Mouse (Mus musculus) embryonic fibroblast, embryonic 13.5 days (primary cell): ENCODE results near the gene Ipo4. TPM values are rescaled to one million over a fixed set of nuclear protein-coding genes. Genes with fewer than 3 reads are reported as not detected.
A peak's percentile ranks its signal among the peaks of the same experiment; 100 is the strongest.

ENCODE experiments used
- H3K27ac ChIP-seq: 2 replicates; pipeline ENCODE4 v1.5.1; 2012; ENCODE audit warnings: low read length, control low read depth, inconsistent platforms; ENCODE audit not compliant: insufficient read depth
- H3K4me1 ChIP-seq: 2 replicates; pipeline ENCODE4 v1.6.1; 2011; ENCODE audit warnings: low read length; ENCODE audit not compliant: control insufficient read depth, insufficient read depth
- H3K4me3 ChIP-seq: 2 replicates; pipeline ENCODE4 v1.5.1; 2011; ENCODE audit warnings: mild to moderate bottlenecking, control low read depth, low read length; ENCODE audit not compliant: insufficient read depth
- CTCF ChIP-seq: IDR thresholded peaks from 2 replicates; pipeline ENCODE4 v1.5.1; 2011; ENCODE audit warnings: mild to moderate bottlenecking, control low read depth, low read length, moderate library complexity, borderline replicate concordance; ENCODE audit not compliant: insufficient read depth
- POLR2A ChIP-seq: IDR thresholded peaks from 2 replicates; pipeline ENCODE4 v1.6.1; 2011; ENCODE audit warnings: low read depth, mild to moderate bottlenecking, control low read depth, low read length, moderate library complexity
- polyA plus RNA-seq: library from polyadenylated mRNA; stranded (reverse); fragments of >200 nt; gene quantifications from 2 replicates; pipeline ENCODE4 v1.2.4, GENCODE M21; 2011; ENCODE audit warnings: low read depth; ENCODE audit not compliant: missing spikeins, insufficient read length

Ipo4 gene
- polyA plus RNA-seq, 1 experiment, result 131 TPM

DNA sequence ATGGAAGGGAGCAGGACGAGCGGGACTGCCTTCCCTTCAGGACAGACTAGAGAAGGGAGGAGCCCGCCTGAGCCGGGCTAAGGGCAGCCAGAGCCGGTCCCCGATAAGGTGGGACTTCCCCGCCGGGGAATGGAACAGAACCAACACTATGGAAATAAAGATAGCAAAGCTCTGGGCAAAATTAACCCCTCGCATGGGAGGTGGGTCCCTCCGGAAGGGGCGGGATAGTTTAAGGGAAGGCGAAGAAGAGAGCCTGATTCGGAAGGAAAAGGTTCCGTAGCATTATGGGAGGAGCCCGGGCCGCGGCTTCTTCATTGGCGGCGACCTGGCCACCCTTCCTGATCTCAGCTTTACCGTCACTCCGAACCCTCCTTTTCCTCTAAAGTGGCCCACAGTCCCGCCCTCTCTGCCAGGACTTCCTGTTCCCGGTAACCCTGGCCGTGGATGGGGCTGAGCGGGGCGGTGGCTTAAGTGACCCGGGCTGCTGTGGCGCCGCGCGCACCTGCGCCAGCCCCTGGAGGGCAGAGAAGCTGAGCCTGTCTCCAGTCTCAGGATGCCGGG is 44.3 kb downstream of the Ipo4 start, which contains the start of gene Rnf31:
Gene Rnf31 (plus strand): TSS at position 378 of the 561 bp plus-strand sequence.
- Histone ChIP-seq H3K27ac (peak within 1 kb of the TSS; percentile 92), H3K4me1 (0 out of 2 replicates have a peak, but pooled peaks cover 4% of the 10 kb centered on the region), H3K4me3 (peak within 1 kb of the TSS; percentile 96)
- TF ChIP-seq POLR2A, result peak; percentile 71
- no peak for TF ChIP-seq CTCF

DNA sequence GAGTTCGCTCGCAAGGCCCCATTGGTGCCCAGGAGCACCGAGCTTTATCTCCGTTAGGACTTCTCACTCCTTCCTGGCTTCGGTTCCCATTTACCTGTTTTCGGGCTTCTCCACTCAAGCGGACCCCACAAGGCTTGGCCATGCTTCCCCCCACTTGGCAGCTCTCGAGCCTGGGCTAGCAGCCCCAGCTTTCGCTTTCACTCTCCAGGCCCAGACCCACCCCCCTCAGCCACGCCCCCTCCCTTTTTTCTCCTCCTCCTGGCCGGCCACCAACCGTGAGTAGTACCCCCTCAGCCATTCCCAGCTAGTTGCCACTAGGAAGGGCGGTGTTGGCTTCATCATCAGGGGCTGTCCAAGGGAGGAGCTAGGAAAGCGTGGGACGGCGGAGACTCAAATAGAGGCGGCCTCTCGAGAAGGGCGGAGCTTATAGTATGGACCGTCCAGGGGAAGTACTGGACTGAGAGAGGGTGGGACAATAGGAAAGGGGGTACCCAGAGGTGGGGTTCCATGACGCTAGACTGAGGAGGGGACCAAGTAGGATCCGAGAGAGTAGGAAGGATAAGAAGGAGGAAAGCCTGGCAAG is 44.9 kb downstream of the Ipo4 start, which contains the start of gene Psme2:
Gene Psme2 (minus strand): TSS at position 366 of the 583 bp plus-strand sequence.
- Histone ChIP-seq H3K4me1 (0 out of 2 replicates have a peak, but pooled peaks cover 4% of the 10 kb centered on the region), H3K4me3 (peak within 1 kb of the TSS; percentile 96), H3K27ac (peak within 1 kb of the TSS; percentile 92)
- TF ChIP-seq CTCF (no peak), POLR2A (peak; percentile 83)

DNA sequence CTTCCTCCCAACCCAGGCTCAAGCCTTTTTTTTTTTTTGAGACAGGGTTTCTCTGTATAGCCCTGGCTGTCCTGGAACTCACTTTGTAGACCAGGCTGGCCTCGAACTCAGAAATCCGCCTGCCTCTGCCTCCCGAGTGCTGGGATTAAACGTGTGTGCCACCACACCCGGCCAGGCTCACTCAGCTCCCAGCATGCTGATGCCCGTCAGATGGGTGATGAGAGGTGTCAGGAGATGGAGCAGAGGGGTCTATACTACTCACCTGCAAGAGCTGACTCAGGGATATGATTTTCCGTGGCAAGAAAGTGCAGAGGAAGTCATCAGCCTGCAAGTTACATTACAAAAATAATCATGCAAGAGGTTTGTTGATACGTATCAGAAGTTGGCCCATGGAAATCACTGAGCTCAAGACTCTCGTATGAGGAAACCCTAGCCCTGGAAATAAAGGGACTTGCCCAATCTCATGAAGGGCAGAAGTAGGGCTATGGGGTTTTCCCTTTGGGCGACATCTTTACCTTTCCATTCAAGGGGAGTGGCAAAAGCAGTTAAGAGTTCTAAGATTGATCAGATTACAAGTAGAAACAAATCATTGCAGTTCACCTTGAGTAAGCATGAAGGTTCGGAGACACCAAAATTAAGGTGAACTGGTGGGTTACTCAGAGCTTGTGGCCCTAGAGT is 45.8 kb downstream of the Ipo4 start:
- peak overlapping the region; percentile 96 for H3K4me3 ChIP-seq
- 0 out of 2 replicates have a peak overlapping the region, but pooled peaks have one; percentile 32 for H3K27ac ChIP-seq

DNA sequence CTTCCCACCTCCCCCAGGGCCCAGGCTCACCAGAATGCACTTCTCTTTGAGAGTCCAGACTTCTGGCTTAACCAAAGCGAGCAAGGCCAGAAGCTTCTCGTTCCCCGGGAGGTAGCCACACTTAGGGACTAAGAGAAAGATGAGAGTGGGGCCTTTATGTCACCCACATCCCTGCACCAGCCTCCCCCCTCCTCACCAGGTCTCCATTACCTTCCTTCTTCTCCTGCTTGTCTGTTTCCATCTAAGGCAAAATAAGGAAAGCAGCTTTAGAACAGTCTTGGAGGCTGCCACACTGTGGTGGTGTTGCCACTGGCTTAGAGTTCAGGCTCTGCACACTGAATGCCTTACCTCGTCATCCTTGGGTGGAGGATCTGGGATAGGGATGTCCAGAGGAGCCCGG is 46.5 kb downstream of the Ipo4 start:
- TF ChIP-seq CTCF (no peak), POLR2A (no peak)
- 0 out of 2 replicates have a peak, but pooled peaks cover 4% of the 10 kb centered on the region for H3K4me1 ChIP-seq
- no peak overlapping the region for H3K4me3 ChIP-seq
- no peak overlapping the region for H3K27ac ChIP-seq

More for the DNA sequence above, 45.8 kb downstream of the Ipo4 start:
- 0 out of 2 replicates have a peak, but pooled peaks cover 4% of the 10 kb centered on the region for H3K4me1 ChIP-seq
- TF ChIP-seq POLR2A (no peak), CTCF (no peak)

DNA sequence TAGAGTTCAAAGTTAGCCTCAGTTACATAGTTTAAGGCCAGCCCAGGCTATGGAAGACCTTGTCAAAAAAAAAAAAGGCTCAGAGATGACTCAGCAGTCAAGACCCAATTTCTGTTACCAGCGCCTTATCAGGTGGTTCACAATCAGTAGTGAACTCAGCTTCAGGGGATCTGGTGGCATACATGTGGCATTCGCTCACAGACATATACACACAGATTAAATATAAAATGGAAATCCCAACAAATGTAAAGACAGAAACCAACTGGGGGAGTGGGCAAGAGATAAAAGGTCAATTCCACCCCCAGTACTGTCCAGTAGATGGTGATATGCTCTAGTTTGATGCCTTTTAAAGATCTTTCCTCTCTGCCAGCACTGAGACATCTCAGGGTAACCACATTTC is 49.6 kb downstream of the Ipo4 start:
- TF ChIP-seq POLR2A, result no peak
- no peak for TF ChIP-seq CTCF
- Histone ChIP-seq H3K4me1 (0 out of 2 replicates have a peak, but pooled peaks cover 4% of the 10 kb centered on the region), H3K27ac (no peak overlapping the region), H3K4me3 (no peak overlapping the region)

DNA sequence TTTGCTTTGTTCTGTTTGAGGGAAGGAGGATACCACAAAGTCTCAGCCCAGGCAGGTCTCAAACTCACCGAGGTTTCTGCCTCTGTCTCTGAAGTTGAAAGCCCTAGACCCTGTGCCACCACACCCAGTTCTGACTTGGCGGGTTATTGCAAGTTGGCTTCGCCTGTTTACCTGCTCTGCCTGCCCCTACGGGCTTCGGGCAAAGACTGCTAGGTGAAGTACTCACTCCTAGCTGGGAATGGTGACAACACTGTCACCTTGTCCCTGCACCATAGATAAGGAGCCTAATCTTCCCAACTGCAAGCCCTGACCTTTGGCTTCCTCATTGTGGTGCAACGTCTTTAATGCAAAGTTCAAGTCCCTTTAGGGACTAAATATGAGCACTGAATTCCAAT is 50.2 kb downstream of the Ipo4 start:
- no peak overlapping the region for H3K4me3 ChIP-seq

DNA sequence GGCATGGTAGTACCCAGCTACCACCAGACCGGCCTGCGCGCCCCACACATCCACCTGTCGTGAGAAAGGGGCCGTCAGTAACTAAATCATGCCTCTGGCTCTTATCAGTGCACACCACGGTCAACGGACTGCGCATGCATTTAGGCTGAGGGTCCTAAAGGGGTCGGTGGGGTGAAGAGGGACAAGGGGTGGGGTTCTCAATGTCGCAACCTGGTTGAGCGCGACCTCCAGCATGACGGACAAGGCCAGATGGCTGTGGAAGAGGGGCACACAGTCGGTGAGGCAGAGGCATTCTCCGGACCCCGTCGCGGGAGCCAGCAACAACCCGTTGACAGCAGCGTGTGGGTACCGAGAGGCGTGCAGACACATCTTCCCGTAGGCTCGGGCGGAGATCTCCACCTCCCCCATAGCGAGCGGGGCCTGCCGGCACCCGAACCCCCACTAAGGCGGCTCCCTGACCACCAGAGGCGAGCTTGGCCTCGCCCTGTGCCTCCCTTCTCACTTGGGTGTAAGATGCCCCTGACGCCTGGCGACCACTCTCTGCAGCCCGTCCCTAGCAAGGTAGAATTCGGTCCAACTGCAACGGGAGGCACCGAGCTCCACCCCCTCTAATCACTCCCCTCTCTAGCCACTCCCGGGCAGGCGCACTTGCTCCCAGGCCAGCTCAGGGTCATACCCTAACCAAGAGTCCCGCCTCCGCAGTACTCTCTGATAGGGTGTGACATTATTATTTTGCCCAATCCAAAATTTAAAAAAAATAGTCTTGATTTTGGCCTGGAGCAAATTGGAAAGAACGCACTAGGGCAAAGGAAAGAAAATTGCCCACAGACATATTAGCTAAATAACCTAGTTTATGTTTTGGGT is 50.8 kb downstream of the Ipo4 start, which contains the start of gene Emc9:
Gene Emc9 (minus strand): TSS at position 601 of the 864 bp plus-strand sequence.
- TF ChIP-seq CTCF (no peak), POLR2A (peak; percentile 85)
- 0 out of 2 replicates have a peak, but pooled peaks cover 2% of the 10 kb centered on the region for H3K4me1 ChIP-seq
- H3K27ac ChIP-seq, result no peak within 1 kb of the TSS
- H3K4me3 ChIP-seq, result peak within 1 kb of the TSS; percentile 73

More for the DNA sequence above, 50.2 kb downstream of the Ipo4 start:
- TF ChIP-seq CTCF, result no peak
- no peak for TF ChIP-seq POLR2A
- H3K4me1 ChIP-seq, result 0 out of 2 replicates have a peak, but pooled peaks cover 4% of the 10 kb centered on the region
- no peak overlapping the region for H3K27ac ChIP-seq

DNA sequence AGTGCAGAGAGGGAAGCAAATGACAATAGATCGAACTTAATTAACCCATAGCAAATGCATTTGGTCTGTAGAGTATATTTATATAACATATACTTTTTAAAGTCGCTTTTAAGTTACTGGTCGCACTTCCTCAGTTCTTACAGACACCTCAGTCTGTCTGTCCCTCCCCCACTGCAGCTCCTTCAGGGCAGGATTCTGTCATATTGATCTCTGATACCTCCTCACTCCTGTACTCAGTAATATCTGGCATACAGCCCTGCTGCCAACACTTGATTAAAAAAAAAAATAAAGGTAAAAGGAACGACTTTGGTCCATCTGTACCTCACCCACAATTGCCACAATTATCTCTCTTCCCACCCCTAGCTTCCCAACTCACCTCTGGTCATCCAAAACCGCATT is 51.5 kb downstream of the Ipo4 start:
- Histone ChIP-seq H3K27ac (no peak overlapping the region), H3K4me1 (no peaks in the 10 kb centered on the region), H3K4me3 (peak overlapping the region; percentile 73)
- no peak for TF ChIP-seq CTCF
- TF ChIP-seq POLR2A, result no peak

DNA sequence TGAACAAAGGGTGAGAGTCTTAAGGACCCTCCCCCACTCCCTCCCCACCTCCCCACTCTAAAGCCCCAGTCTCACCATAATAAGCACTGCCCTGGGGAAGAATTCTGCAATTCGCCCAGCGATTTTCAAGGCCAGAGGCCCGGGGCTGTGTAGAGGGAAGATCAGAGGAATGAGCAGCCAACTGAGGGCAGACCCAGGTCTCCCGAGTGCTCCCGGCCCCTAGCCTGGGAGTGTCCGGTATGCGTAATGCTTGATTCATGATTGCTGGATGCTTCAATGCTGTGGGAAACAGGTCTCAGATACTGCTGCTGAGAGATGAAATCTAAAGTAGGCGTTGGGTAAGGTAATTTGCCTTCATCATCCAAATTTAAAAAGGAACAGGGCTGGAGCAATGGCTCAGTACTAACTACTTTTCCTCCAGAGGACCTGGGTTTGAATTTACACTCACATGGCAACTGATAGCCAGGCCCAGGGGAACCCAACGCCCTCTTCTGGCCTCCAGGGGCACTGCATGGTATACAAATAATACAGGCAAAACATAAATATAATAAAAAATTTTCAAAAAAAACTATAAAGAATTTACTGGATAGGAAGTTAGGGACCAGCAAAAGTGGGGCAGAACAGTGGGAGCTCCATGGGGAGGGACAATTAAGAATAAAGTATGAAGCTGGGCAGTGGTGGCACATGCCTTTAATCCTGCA is 53.6 kb downstream of the Ipo4 start:
- H3K4me1 ChIP-seq, result no peaks in the 10 kb centered on the region
- TF ChIP-seq POLR2A (peak; percentile 31; the same call in 1 of the 2 replicates), CTCF (no peak)
- H3K27ac ChIP-seq, result no peak overlapping the region
- H3K4me3 ChIP-seq, result no peak overlapping the region
